ENCODE assay signal across 8 mouse cellular contexts in the genomic region with DNA sequence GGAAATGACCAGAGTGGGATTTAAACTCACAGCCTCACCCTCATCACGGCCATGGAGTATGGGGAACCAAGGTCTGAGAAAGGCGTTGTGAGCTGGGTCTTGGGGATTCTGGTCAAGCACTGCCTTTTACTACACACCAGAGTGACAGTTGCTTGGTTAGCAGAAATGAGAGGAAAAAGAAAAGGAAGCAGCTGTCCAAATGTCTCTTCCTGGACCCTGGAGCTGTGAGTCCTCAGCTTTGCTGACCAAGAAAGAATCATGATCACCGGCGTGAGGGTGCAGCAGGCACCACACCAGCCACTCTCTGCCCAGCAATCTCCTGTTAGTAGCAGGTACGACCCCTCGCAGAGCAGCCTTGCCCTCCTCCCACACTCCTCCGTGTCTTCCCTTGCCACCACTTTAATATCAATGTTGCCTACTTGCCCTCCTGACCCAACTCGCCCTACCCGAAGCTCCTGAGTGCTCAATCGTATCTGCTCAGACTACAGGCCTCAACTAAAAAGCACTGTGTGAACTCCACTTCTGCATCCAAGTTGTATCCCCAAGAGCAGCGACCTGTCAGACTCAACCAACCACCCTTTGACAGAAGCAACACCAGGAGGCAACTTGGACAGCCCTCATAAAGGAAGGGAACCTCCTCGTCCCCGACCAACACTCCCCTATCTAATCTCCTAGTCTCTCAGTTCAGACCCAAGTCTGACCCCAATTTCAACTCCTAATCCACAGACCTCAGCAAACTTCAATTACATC. TPM values are rescaled to one million over a fixed set of nuclear protein-coding genes. Genes with fewer than 3 reads are reported as not detected.
DNase-seq lines count a peak whose midpoint lies in the region; ATAC-seq and TF ChIP-seq lines count a peak whose summit lies in the region.

No protein-coding gene starts in this region.

- peak; percentile 16 for DNase-seq in kidney, postnatal 0 days (ENCODE audit: low spot score)
- no peak for DNase-seq in kidney, adult 18-20 months
- DNase-seq in Patski (ENCODE audit: low read depth, low spot score) = no peak
- DNase-seq in forebrain, postnatal 0 days = peak; percentile 10
- peak; percentile 22 for DNase-seq in limb, embryonic 11.5 days (ENCODE audit: low spot score)
- DNase-seq in left cerebral cortex, adult 8-10 months (ENCODE audit: low spot score in 2 of 2) = no peak
- no peak for DNase-seq in thymus, adult 18-20 months

- 0 out of 2 replicates have a peak, but pooled peaks cover 9% of the 10 kb centered on the region for H3K36me3 ChIP-seq in kidney, postnatal 0 days (ENCODE audit: insufficient read depth, low read length)
- no peaks in the 10 kb centered on the region for H3K36me3 ChIP-seq in forebrain, postnatal 0 days (ENCODE audit: insufficient read depth)
- no peaks in the 10 kb centered on the region for H3K36me3 ChIP-seq in limb, embryonic 11.5 days (ENCODE audit: control insufficient read depth, insufficient read depth, low read length)
- no peaks in the 10 kb centered on the region for H3K36me3 ChIP-seq in neural tube, embryonic 13.5 days

- 34% methylated on average over 13 of the region's 13 CpGs for WGBS in kidney, postnatal 0 days
- 45% methylated on average over 13 of the region's 13 CpGs for WGBS in forebrain, postnatal 0 days
- 49% methylated on average over 13 of the region's 13 CpGs for WGBS in limb, embryonic 11.5 days
- WGBS in neural tube, embryonic 13.5 days = 49% methylated on average over 13 of the region's 13 CpGs

- peak overlapping the region; percentile 58 for H3K4me2 ChIP-seq in kidney, postnatal 0 days (ENCODE audit: low read length)
- H3K4me2 ChIP-seq in forebrain, postnatal 0 days (ENCODE audit: low read depth) = peak overlapping the region; percentile 68
- H3K4me2 ChIP-seq in limb, embryonic 11.5 days (ENCODE audit: low read depth, severe bottlenecking) = peak overlapping the region; percentile 91
- peak overlapping the region; percentile 82 for H3K4me2 ChIP-seq in neural tube, embryonic 13.5 days

- no peaks in the 10 kb centered on the region for H3K9me3 ChIP-seq in kidney, postnatal 0 days (replicated peaks; ENCODE audit: low read length)
- no peaks in the 10 kb centered on the region for H3K9me3 ChIP-seq in forebrain, postnatal 0 days (ENCODE audit: low read length)
- no peaks in the 10 kb centered on the region for H3K9me3 ChIP-seq in limb, embryonic 11.5 days (ENCODE audit: control insufficient read depth, low read length)
- no peaks in the 10 kb centered on the region for H3K9me3 ChIP-seq in neural tube, embryonic 13.5 days

- ATAC-seq in kidney, postnatal 0 days (replicated peaks; ENCODE audit: low FRiP score, low read depth) = peak; percentile 15
- ATAC-seq in Patski = peak; percentile 7
- ATAC-seq in forebrain, postnatal 0 days = 0 out of 2 replicates have a peak, but pooled peaks have one; percentile 4
- no peak; the same call in 1 of the 2 replicates for ATAC-seq in limb, embryonic 11.5 days (ENCODE audit: insufficient number of reproducible peaks, low FRiP score, low TSS enrichment, low read depth)
- peak; percentile 34 for ATAC-seq in neural tube, embryonic 13.5 days (ENCODE audit: low read depth)

- peak overlapping the region; percentile 52 for H3K4me3 ChIP-seq in kidney, postnatal 0 days (replicated peaks; ENCODE audit: low read depth, low read length)
- H3K4me3 ChIP-seq in forebrain, postnatal 0 days (ENCODE audit: low read depth, low read length) = peak overlapping the region; percentile 80
- H3K4me3 ChIP-seq in limb, embryonic 11.5 days (ENCODE audit: low read depth, low read length) = peak overlapping the region; percentile 70
- peak overlapping the region; percentile 70 for H3K4me3 ChIP-seq in neural tube, embryonic 13.5 days

- in situ Hi-C loops in Patski (cut with MboI; ENCODE audit: low pct_unique_long_range_greater_than_20kb) = loop anchor here (25.0 kb wide), 1 partner anchor 379 kb away; no protein-coding TSS in a partner anchor

- H3K27me3 ChIP-seq in kidney, postnatal 0 days (ENCODE audit: insufficient read depth, low read length) = no peaks in the 10 kb centered on the region
- H3K27me3 ChIP-seq in Patski = no peaks in the 10 kb centered on the region
- H3K27me3 ChIP-seq in forebrain, postnatal 0 days (ENCODE audit: insufficient read depth, low read length) = no peaks in the 10 kb centered on the region
- no peaks in the 10 kb centered on the region for H3K27me3 ChIP-seq in limb, embryonic 11.5 days (ENCODE audit: control insufficient read depth, insufficient read depth, low read length)
- H3K27me3 ChIP-seq in neural tube, embryonic 13.5 days = no peaks in the 10 kb centered on the region

- H3K9ac ChIP-seq in kidney, postnatal 0 days (ENCODE audit: low read depth, low read length) = peak overlapping the region; percentile 74
- peak overlapping the region; percentile 92 for H3K9ac ChIP-seq in forebrain, postnatal 0 days
- H3K9ac ChIP-seq in limb, embryonic 11.5 days (ENCODE audit: low read length) = peak overlapping the region; percentile 82
- peak overlapping the region; percentile 90 for H3K9ac ChIP-seq in neural tube, embryonic 13.5 days

- POLR2A ChIA-PET in Patski (lab: Charles Lee) = interaction anchor here (0.7 kb wide), 1 partner anchor 282 kb away, joined by 3 read pairs; no protein-coding TSS in a partner anchor

- no peak overlapping the region for H3K27ac ChIP-seq in kidney, postnatal 0 days
- peak overlapping the region; percentile 88 for H3K27ac ChIP-seq in forebrain, postnatal 0 days (ENCODE audit: low read depth, low read length)
- H3K27ac ChIP-seq in limb, embryonic 11.5 days (replicated peaks; ENCODE audit: low read depth, low read length) = no peak overlapping the region
- peak overlapping the region; percentile 89; the same call in 1 of the 2 replicates for H3K27ac ChIP-seq in neural tube, embryonic 13.5 days (replicated peaks)

- 0 out of 2 replicates have a peak, but pooled peaks cover 3% of the 10 kb centered on the region for H3K4me1 ChIP-seq in kidney, postnatal 0 days (replicated peaks; ENCODE audit: insufficient read depth, low read length)
- peaks cover 3% of the 10 kb centered on the region; the same call in 1 of the 2 replicates for H3K4me1 ChIP-seq in forebrain, postnatal 0 days (ENCODE audit: insufficient read depth)
- peaks cover 4% of the 10 kb centered on the region; the same call in 1 of the 2 replicates for H3K4me1 ChIP-seq in limb, embryonic 11.5 days (ENCODE audit: control insufficient read depth, insufficient read depth, low read length)
- H3K4me1 ChIP-seq in neural tube, embryonic 13.5 days (replicated peaks) = peaks cover 30% of the 10 kb centered on the region

- CTCF ChIA-PET in Patski (lab: Charles Lee) = no interaction called here

- TF ChIP-seq CTCF in kidney, postnatal 0 days (IDR thresholded peaks at IDR 0.05; ENCODE audit: low read depth) = no peak
- TF ChIP-seq CTCF in Patski (IDR thresholded peaks at IDR 0.05) = no peak
- TF ChIP-seq CTCF in forebrain, postnatal 0 days (IDR thresholded peaks at IDR 0.05; ENCODE audit: low read depth) = no peak

RNA-seq across cellular contexts. Expression of a gene that starts 7.0 kb away (rescaled TPM):
- polyA plus RNA-seq in kidney, postnatal 0 days (2015; fragmentation: Nextera tagmentation; extraction: Ambion mirVana) = 7.9 and 8.9 TPM in 2 replicates
- 24.4 TPM for polyA plus RNA-seq in Patski (2021)
- 32.8 and 39.3 TPM in 2 replicates for total RNA-seq in forebrain, postnatal 0 days (2014; rRNA removed)
- polyA plus RNA-seq in forebrain, postnatal 0 days (2015; fragmentation: Nextera tagmentation; extraction: Ambion mirVana) = 12.8 and 15.8 TPM in 2 replicates
- polyA plus RNA-seq in limb, embryonic 11.5 days (2014; fragmentation: Nextera tagmentation; extraction: Ambion mirVana) = 10.5 and 13.6 TPM in 2 replicates
- polyA plus RNA-seq in neural tube, embryonic 13.5 days (2015; fragmentation: Nextera tagmentation; extraction: Ambion mirVana) = 13.6 and 14.2 TPM in 2 replicates
- total RNA-seq in left cerebral cortex, adult 8-10 months (2022) = 10 to 100 TPM; 38.5 to 44.9 (median 42.7) TPM

RNA-seq across cellular contexts. Expression of a gene that starts 7.0 kb away (rescaled TPM):
- 21.0 and 23.7 TPM in 2 replicates for polyA plus RNA-seq in kidney, postnatal 0 days (2015; fragmentation: Nextera tagmentation; extraction: Ambion mirVana)
- 23.9 TPM for polyA plus RNA-seq in Patski (2021)
- 45.7 and 46.7 TPM in 2 replicates for total RNA-seq in forebrain, postnatal 0 days (2014; rRNA removed)
- 28.4 and 37.0 TPM in 2 replicates for polyA plus RNA-seq in forebrain, postnatal 0 days (2015; fragmentation: Nextera tagmentation; extraction: Ambion mirVana)
- 37.5 and 42.8 TPM in 2 replicates for polyA plus RNA-seq in limb, embryonic 11.5 days (2014; fragmentation: Nextera tagmentation; extraction: Ambion mirVana)
- 38.6 and 41.6 TPM in 2 replicates for polyA plus RNA-seq in neural tube, embryonic 13.5 days (2015; fragmentation: Nextera tagmentation; extraction: Ambion mirVana)
- total RNA-seq in left cerebral cortex, adult 8-10 months (2022) = 10 to 100 TPM; 23.4 to 28.0 (median 25.3) TPM

Comparison
In these comparisons a context has a peak if more than half of its experiments do, and no peak if none do; other contexts are left out.
1. DNase-seq: peak in kidney, postnatal 0 days (single experiment), forebrain, postnatal 0 days (single experiment) and limb, embryonic 11.5 days (single experiment); none in kidney, adult 18-20 months (single experiment), Patski (single experiment), left cerebral cortex, adult 8-10 months (0 of 2) and thymus, adult 18-20 months (0 of 2).
2. H3K27ac ChIP-seq: peak in forebrain, postnatal 0 days (single experiment) and neural tube, embryonic 13.5 days (single experiment); none in kidney, postnatal 0 days (single experiment) and limb, embryonic 11.5 days (single experiment).
3. Peak in every context shown above with its lines, with median percentiles within 50 percentile points of each other: H3K4me2 ChIP-seq, H3K4me3 ChIP-seq and H3K9ac ChIP-seq.